Mouse (Mus musculus) CH12.LX (cell line): ENCODE measurements at regions not wholly inside any gene's neighbourhood (a gene's known extent, or its start where the extent isn't known, plus 50 kb on each side); places are given as distances from the start of the nearest gene placed in this dataset.

Experiments
- DNase-seq: peaks from one replicate; pipeline ENCODE4 v3.0.0-alpha.2; 2013; ENCODE audit errors: extremely low read depth
- H3K27ac ChIP-seq: 2 replicates; pipeline ENCODE4 v1.5.1; 2012; ENCODE audit warnings: low read depth, mild to moderate bottlenecking, control low read depth, moderate library complexity; ENCODE audit not compliant: insufficient read depth
- H3K27me3 ChIP-seq: replicated peaks from 2 replicates; pipeline ENCODE3; 2012; ENCODE audit warnings: inconsistent platforms
- H3K36me3 ChIP-seq, 2 experiments: replicated peaks in 1 of 2; 2 replicates each; pipeline versions ENCODE3 to v1.6.1; 2012; ENCODE audit warnings: inconsistent platforms in 1 of 2, low read length in 1 of 2, mild to moderate bottlenecking in 1 of 2, mixed read lengths in 1 of 2, moderate library complexity in 1 of 2; ENCODE audit not compliant: control insufficient read depth in 1 of 2, insufficient read depth in 1 of 2
- H3K4me1 ChIP-seq, 2 experiments: 2 replicates each; pipeline ENCODE4 v1.6.1; 2012; ENCODE audit warnings: inconsistent platforms in 1 of 2, moderate library complexity in 1 of 2; ENCODE audit not compliant: insufficient read depth in 2 of 2, control insufficient read depth in 1 of 2
- H3K4me2 ChIP-seq: 2 replicates; pipeline ENCODE4 v1.6.1; 2012; ENCODE audit warnings: low read depth, mild to moderate bottlenecking, control low read depth; ENCODE audit not compliant: poor library complexity, insufficient read depth, severe bottlenecking
- H3K4me3 ChIP-seq, 3 experiments: fragments of 150-350 bp in 1 of 3; sonication (generic) in 1 of 3; replicated peaks in 1 of 3; 2 replicates each; pipeline versions ENCODE3 to v1.5.1; 2011 to 2012; ENCODE audit warnings: low read depth in 2 of 3, low read length in 2 of 3, mild to moderate bottlenecking in 2 of 3, moderate library complexity in 2 of 3, control low read depth in 1 of 3, improper control_type of control experiment in 1 of 3, inconsistent platforms in 1 of 3, mixed read lengths in 1 of 3; ENCODE audit not compliant: poor library complexity in 1 of 3
- H3K79me2 ChIP-seq: replicated peaks from 2 replicates; pipeline ENCODE4 v1.6.1; 2012; ENCODE audit warnings: mild to moderate bottlenecking, moderate library complexity; ENCODE audit not compliant: control insufficient read depth, poor library complexity, insufficient read depth, severe bottlenecking; ENCODE audit errors: extremely low read depth
- H3K9ac ChIP-seq: 2 replicates; pipeline ENCODE4 v1.6.1; 2012; ENCODE audit warnings: low read depth, mild to moderate bottlenecking, control low read depth, moderate library complexity; ENCODE audit not compliant: insufficient read depth
- H3K9me3 ChIP-seq: replicated peaks from 2 replicates; pipeline ENCODE3; 2012; ENCODE audit warnings: low read length, inconsistent platforms, mixed read lengths
- CHD1 ChIP-seq: IDR thresholded peaks from 2 replicates; pipeline ENCODE4 v1.6.1; 2012; ENCODE audit warnings: low read depth, low read length, improper control_type of control experiment, inconsistent platforms
- CHD2 ChIP-seq: IDR thresholded peaks from 2 replicates; pipeline ENCODE4 v1.6.1; 2011; ENCODE audit warnings: low read length, improper control_type of control experiment
- CTCF ChIP-seq, 2 experiments: IDR thresholded peaks in 1 of 2; conservative IDR thresholded peaks in 1 of 2; 2 replicates each; pipeline ENCODE4 v1.5.1; 2011 to 2012; ENCODE audit warnings: low read depth in 2 of 2, low read length in 2 of 2, improper control_type of control experiment in 1 of 2, inconsistent platforms in 1 of 2, mild to moderate bottlenecking in 1 of 2, moderate library complexity in 1 of 2
- ETS1 ChIP-seq: conservative IDR thresholded peaks from 2 replicates; pipeline ENCODE4 v1.6.1; 2012; ENCODE audit warnings: low read depth, mild to moderate bottlenecking, inconsistent platforms, low read length, improper control_type of control experiment, moderate library complexity
- GABPA ChIP-seq: IDR thresholded peaks from 2 replicates; pipeline ENCODE4 v1.6.1; 2012; ENCODE audit warnings: low read depth, low read length, improper control_type of control experiment, inconsistent platforms; ENCODE audit not compliant: insufficient replicate concordance
- HCFC1 ChIP-seq: IDR thresholded peaks from 2 replicates; pipeline ENCODE4 v1.6.1; 2012; ENCODE audit warnings: low read depth, mild to moderate bottlenecking, inconsistent platforms, low read length, improper control_type of control experiment
- IRF4 ChIP-seq: IDR thresholded peaks from 2 replicates; pipeline ENCODE4 v1.6.1; 2014; ENCODE audit warnings: low read depth, mild to moderate bottlenecking, inconsistent platforms, low read length, improper control_type of control experiment
- MAFK ChIP-seq: IDR thresholded peaks from 2 replicates; pipeline ENCODE4 v1.6.1; 2011; ENCODE audit warnings: low read length, improper control_type of control experiment; ENCODE audit not compliant: insufficient replicate concordance
- MAX ChIP-seq: IDR thresholded peaks from 2 replicates; pipeline ENCODE4 v1.6.1; 2011; ENCODE audit warnings: low read length, improper control_type of control experiment
- MEF2A ChIP-seq: IDR thresholded peaks from 2 replicates; pipeline ENCODE4 v1.6.1; 2014; ENCODE audit warnings: low read depth, mild to moderate bottlenecking, inconsistent platforms, low read length, improper control_type of control experiment, borderline replicate concordance
- MYC ChIP-seq: IDR thresholded peaks from 2 replicates; pipeline ENCODE4 v1.6.1; 2011; ENCODE audit warnings: low read depth, mild to moderate bottlenecking, improper control_type of control experiment, low read length
- POLR2A ChIP-seq: IDR thresholded peaks from 2 replicates; pipeline ENCODE4 v1.6.1; 2011; ENCODE audit warnings: low read depth, mild to moderate bottlenecking, improper control_type of control experiment, low read length
- RAD21 ChIP-seq: IDR thresholded peaks from 2 replicates; pipeline ENCODE4 v1.6.1; 2011; ENCODE audit warnings: low read depth, mild to moderate bottlenecking, low read length, improper control_type of control experiment, moderate library complexity
- SIN3A ChIP-seq: IDR thresholded peaks from 2 replicates; pipeline ENCODE4 v1.6.1; 2012; ENCODE audit warnings: low read length, improper control_type of control experiment, inconsistent platforms
- UBTF ChIP-seq: IDR thresholded peaks from 2 replicates; pipeline ENCODE4 v1.6.1; 2012; ENCODE audit warnings: low read depth, mild to moderate bottlenecking, inconsistent platforms, low read length, improper control_type of control experiment, moderate library complexity
- USF1 ChIP-seq: IDR thresholded peaks from 2 replicates; pipeline ENCODE4 v1.6.1; 2014; ENCODE audit warnings: low read depth, mild to moderate bottlenecking, inconsistent platforms, low read length, improper control_type of control experiment
- ZNF384 ChIP-seq: IDR thresholded peaks from 2 replicates; pipeline ENCODE4 v1.6.1; 2012; ENCODE audit warnings: low read depth, low read length, improper control_type of control experiment, inconsistent platforms
- dilution Hi-C: fragments of 300-500 bp; cut with MboI; formaldehyde crosslinking; loops from 2 replicates; pipeline ENCODE4 v1.14.3; 2020; ENCODE audit warnings: low sequenced_read_pairs; ENCODE audit not compliant: extremely low pct_unique_long_range_greater_than_20kb, extremely low pct_ligation_motif_present
- in situ Hi-C: fragments of 300-500 bp; cut with MboI; formaldehyde crosslinking; loops from 3 replicates; pipeline ENCODE4 v1.14.3; 2019; ENCODE audit warnings: low sequenced_read_pairs, low pct_ligation_motif_present, low pct_unique_long_range_greater_than_20kb, mixed read lengths

DNA sequence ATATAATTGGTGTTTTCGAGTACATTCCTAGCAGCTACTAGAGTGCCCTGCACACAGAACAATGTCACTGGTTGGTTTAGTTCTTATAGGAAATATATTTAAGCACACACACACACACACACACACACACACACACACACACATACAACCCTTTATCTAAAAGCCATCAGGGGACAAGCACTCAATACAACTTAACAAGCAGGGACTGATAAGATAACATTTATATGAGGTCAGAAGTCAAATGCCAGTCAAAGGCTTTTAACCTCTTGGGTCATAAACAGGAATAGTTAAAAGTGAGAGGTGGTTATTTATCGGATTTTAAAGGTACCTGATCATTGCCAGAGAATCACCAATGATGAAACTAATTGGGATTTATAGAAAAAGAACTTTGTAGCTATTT is 158.7 kb upstream of the Tmem161b start:
- Histone ChIP-seq H3K4me2 (no peak overlapping the region), H3K4me3 (no peak overlapping the region), H3K79me2 (no peaks in the 10 kb centered on the region), H3K27ac (no peak overlapping the region), H3K27me3 (no peaks in the 10 kb centered on the region), H3K4me1 (peaks cover 0 to 6% of the 10 kb centered on the region in 2 experiments; a peak in 2 of 4 replicates), H3K9ac (no peak overlapping the region), H3K36me3 (no peaks in the 10 kb centered on the region), H3K9me3 (no peaks in the 10 kb centered on the region)
- in situ Hi-C loops: no loop called here
- no peak for DNase-seq
- dilution Hi-C loops: no loop called here
- TF ChIP-seq HCFC1 (no peak), MAFK (no peak)

DNA sequence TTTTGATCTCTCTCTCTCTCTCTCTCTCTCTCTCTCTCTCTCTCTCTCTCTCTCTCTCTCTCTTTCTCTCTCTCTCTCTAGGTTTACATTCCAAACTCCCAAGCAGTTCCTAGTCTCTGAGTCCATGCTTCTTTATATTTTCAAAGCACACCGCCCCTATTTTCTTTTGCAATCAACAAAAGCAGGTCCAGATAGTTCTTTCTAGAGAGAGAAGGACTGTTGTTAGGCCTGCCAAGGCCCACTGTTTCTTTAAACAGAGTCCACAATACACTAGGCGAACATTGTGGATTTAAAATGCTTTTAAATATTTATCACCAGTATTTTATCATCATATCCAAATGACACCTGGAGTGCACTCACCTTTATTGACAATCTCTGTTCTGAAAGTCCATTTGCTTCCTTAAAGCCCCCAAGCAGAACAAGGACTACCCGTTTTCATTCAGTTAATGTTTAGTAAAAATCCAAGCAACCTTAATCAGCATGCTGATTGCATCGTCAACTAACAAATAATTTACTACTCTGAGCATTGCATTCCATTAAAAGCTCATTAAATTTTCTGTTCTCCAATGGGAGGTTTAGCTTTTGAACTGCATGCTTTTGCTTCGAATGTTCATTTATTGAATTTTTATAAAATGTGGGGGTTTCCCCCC is 157.7 kb upstream of the Tmem161b start:
- no peak overlapping the region for H3K9ac ChIP-seq
- dilution Hi-C loops (no loop called here), in situ Hi-C loops (no loop called here)
- no peak overlapping the region for H3K4me3 ChIP-seq
- peaks cover 0 to 6% of the 10 kb centered on the region in 2 experiments; a peak in 2 of 4 replicates for H3K4me1 ChIP-seq
- no peak overlapping the region for H3K27ac ChIP-seq
- H3K36me3 ChIP-seq: no peaks in the 10 kb centered on the region
- no peaks in the 10 kb centered on the region for H3K79me2 ChIP-seq
- H3K4me2 ChIP-seq: no peak overlapping the region
- no peaks in the 10 kb centered on the region for H3K9me3 ChIP-seq
- no peak for TF ChIP-seq IRF4
- no peak for TF ChIP-seq SIN3A
- TF ChIP-seq RAD21: no peak
- TF ChIP-seq CTCF (conservative IDR thresholded peaks at IDR 0.05 in 1 of 2, IDR thresholded peaks at IDR 0.05 in 1 of 2; ENCODE audit: low read depth in 2 of 2, low read length in 2 of 2): no peak
- TF ChIP-seq GABPA: no peak
- no peak for TF ChIP-seq MYC
- TF ChIP-seq POLR2A: no peak
- no peak for TF ChIP-seq CHD1
- no peak for TF ChIP-seq ETS1
- no peak for TF ChIP-seq MAX
- TF ChIP-seq MEF2A: no peak
- no peak for TF ChIP-seq USF1
- no peak for TF ChIP-seq UBTF
- no peak for TF ChIP-seq CHD2
- TF ChIP-seq ZNF384: no peak
- no peak for DNase-seq
- H3K27me3 ChIP-seq: no peaks in the 10 kb centered on the region
